ENCODE assay signal across 8 mouse cellular contexts in the genomic region with DNA sequence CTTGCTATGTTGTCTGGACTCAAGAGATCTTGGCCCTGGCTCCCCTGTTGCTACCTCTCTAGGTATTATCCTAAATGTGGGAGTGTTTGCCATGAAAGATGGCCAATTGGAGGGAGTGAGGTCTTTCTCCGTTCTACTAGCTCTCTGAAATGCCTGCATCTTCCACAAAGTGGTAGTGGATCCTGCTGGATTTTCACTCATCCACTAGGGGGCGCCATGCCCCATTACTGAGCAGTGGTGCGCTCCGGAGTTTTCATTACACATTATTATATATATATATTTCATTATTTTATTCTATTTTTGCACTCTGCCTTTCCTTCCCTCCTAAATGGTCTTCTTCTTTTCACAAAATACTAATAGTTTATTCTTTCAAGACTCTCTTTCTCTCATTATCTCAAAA.
DNase-seq lines count a peak whose midpoint lies in the region; ATAC-seq lines count a peak whose summit lies in the region.

No protein-coding gene starts in this region.

- ATAC-seq in cerebellum, adult (ENCODE audit: insufficient number of reproducible peaks, low FRiP score, low TSS enrichment), result no peak

- H3K36me3 ChIP-seq in splenic B cell, adult 2 months (ENCODE audit: control insufficient read depth, insufficient read depth, low read length, poor library complexity, severe bottlenecking), result no peaks in the 10 kb centered on the region; the same call in 1 of the 2 replicates

- peak; percentile 65 to 78 for DNase-seq in cerebellum, adult 18-20 months
- DNase-seq in right cerebral cortex, adult 18-20 months, result peak; percentile 60
- no peak for DNase-seq in right cerebral cortex, postnatal 36 days (ENCODE audit: low spot score in 2 of 2)
- DNase-seq in embryo, embryonic 10.5 days (ENCODE audit: low spot score), result peak; percentile 71
- DNase-seq in kidney, postnatal 25 days, result peak; percentile 67 to 77
- DNase-seq in lung, postnatal 4 days, result peak; percentile 49 to 66
- DNase-seq in splenic B cell, adult 2 months (ENCODE audit: low read depth, low spot score), result peak; percentile 61

- H3K27me3 ChIP-seq in splenic B cell, adult 2 months (ENCODE audit: control insufficient read depth, insufficient read depth, low read length, poor library complexity, severe bottlenecking), result no peaks in the 10 kb centered on the region

Comparison
In these comparisons a context has a peak if more than half of its experiments do, and no peak if none do; other contexts are left out.
1. DNase-seq: peak in cerebellum, adult 18-20 months (2 of 2), right cerebral cortex, adult 18-20 months (single experiment), embryo, embryonic 10.5 days (single experiment), kidney, postnatal 25 days (2 of 2), lung, postnatal 4 days (2 of 2) and splenic B cell, adult 2 months (single experiment); none in right cerebral cortex, postnatal 36 days (0 of 2).